Mouse (Mus musculus) embryonic fibroblast, embryonic 13.5 days (primary cell): ENCODE measurements around the gene Ptpn6.

Experiments
- CTCF ChIP-seq: IDR thresholded peaks from 2 replicates; pipeline ENCODE4 v1.5.1; 2011; ENCODE audit warnings: mild to moderate bottlenecking, control low read depth, low read length, moderate library complexity, borderline replicate concordance; ENCODE audit not compliant: insufficient read depth
- POLR2A ChIP-seq: IDR thresholded peaks from 2 replicates; pipeline ENCODE4 v1.6.1; 2011; ENCODE audit warnings: low read depth, mild to moderate bottlenecking, control low read depth, low read length, moderate library complexity

- TF ChIP-seq POLR2A, result no peak
- no peak for TF ChIP-seq CTCF
These were observed 38.4 kb downstream of the Ptpn6 start for GRCm38 (mm10) chr6:124699962-124700610.
